Mouse (Mus musculus) MEL (cell line): ENCODE results near the gene Znrf1.

Experiments used
- CTCF ChIP-seq, 3 experiments: IDR thresholded peaks in 2 of 3; conservative IDR thresholded peaks in 1 of 3; 2 replicates each; pipeline ENCODE4 v1.5.1; 2011 to 2012; ENCODE audit warnings: low read length in 3 of 3, low read depth in 2 of 3, mild to moderate bottlenecking in 2 of 3, improper control_type of control experiment in 1 of 3, inconsistent platforms in 1 of 3, mixed read lengths in 1 of 3, moderate library complexity in 1 of 3; ENCODE audit not compliant: control insufficient read depth in 1 of 3, insufficient read depth in 1 of 3, poor library complexity in 1 of 3, severe bottlenecking in 1 of 3
- MAFK ChIP-seq: IDR thresholded peaks from 2 replicates; pipeline ENCODE4 v1.6.1; 2011; ENCODE audit warnings: low read depth, mild to moderate bottlenecking, low read length, improper control_type of control experiment, borderline replicate concordance
- POLR2A ChIP-seq, 2 experiments: IDR thresholded peaks; 2 replicates each; pipeline ENCODE4 v1.6.1; 2011 to 2012; ENCODE audit warnings: low read length in 2 of 2, mild to moderate bottlenecking in 2 of 2, control low read depth in 1 of 2, improper control_type of control experiment in 1 of 2, low read depth in 1 of 2, moderate library complexity in 1 of 2; ENCODE audit not compliant: control insufficient read depth in 1 of 2, insufficient read depth in 1 of 2, poor library complexity in 1 of 2
- RAD21 ChIP-seq: IDR thresholded peaks from 2 replicates; pipeline ENCODE4 v1.6.1; 2011; ENCODE audit warnings: mild to moderate bottlenecking, low read depth, low read length, improper control_type of control experiment
- UBTF ChIP-seq: IDR thresholded peaks from 2 replicates; pipeline ENCODE4 v1.6.1; 2012; ENCODE audit warnings: low read depth, mild to moderate bottlenecking, inconsistent platforms, low read length, improper control_type of control experiment, moderate library complexity, borderline replicate concordance; ENCODE audit not compliant: insufficient read depth
- USF1 ChIP-seq: IDR thresholded peaks from 2 replicates; pipeline ENCODE4 v1.6.1; 2014; ENCODE audit warnings: low read depth, mild to moderate bottlenecking, inconsistent platforms, low read length, improper control_type of control experiment, moderate library complexity

DNA sequence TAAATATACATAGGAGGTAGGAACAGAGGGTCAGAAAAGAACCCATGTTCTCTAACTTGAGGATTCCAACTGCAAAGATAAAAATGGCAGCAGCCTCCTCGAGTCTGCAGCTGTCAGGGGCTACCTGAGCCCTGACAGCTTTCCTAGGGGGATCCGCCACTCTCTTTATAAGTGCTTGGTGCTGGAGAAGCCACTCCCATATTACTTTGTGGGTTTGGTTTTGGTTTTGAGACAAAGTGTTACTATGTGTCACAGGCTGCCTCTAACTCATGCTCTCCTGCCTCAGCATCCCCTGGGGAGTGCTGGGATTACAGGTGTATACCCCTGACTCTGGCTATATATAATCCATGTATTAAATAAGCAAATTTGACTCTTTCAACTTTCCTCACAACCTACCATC lies 38.1 kb downstream of the Znrf1 start:
- TF ChIP-seq CTCF (IDR thresholded peaks at IDR 0.05 in 2 of 3, conservative IDR thresholded peaks at IDR 0.05 in 1 of 3; ENCODE audit: control insufficient read depth in 1 of 3, insufficient read depth in 1 of 3, low read depth in 2 of 3, low read length in 3 of 3, poor library complexity in 1 of 3, severe bottlenecking in 1 of 3) = no peak
- TF ChIP-seq UBTF = no peak
- no peak for TF ChIP-seq POLR2A (IDR thresholded peaks at IDR 0.05; ENCODE audit: control insufficient read depth in 1 of 2, insufficient read depth in 1 of 2, low read depth in 1 of 2, low read length in 2 of 2, poor library complexity in 1 of 2)
- TF ChIP-seq USF1 = no peak
- TF ChIP-seq RAD21 = no peak
- TF ChIP-seq MAFK = no peak
